Mouse (Mus musculus) neural tube, embryonic 11.5 days (tissue): ENCODE data around the gene Slc13a3. TPM values are rescaled to one million over a fixed set of nuclear protein-coding genes. Genes with fewer than 3 reads are reported as not detected.
A peak's percentile ranks its signal among the peaks of the same experiment; 100 is the strongest.

Experiments used
- ATAC-seq: fragments of 200-750 bp; cut with Nextera tagmentation; 2 replicates; pipeline ENCODE4 v1.8.0; 2017; ENCODE audit warnings: moderate number of reproducible peaks, mild to moderate bottlenecking, moderate TSS enrichment, moderate library complexity; ENCODE audit not compliant: insufficient read depth, low FRiP score, low TSS enrichment
- DNase-seq: peaks from one replicate; pipeline ENCODE4 v3.0.0-alpha.2; 2015; ENCODE audit warnings: low spot score
- H3K27ac ChIP-seq: fragments of 300-500 bp; sonication (generic); 2 replicates; pipeline ENCODE4 v1.5.1; 2014; ENCODE audit warnings: low read depth, mild to moderate bottlenecking, low read length
- H3K27me3 ChIP-seq: fragments of 300-500 bp; sonication (generic); 2 replicates; pipeline ENCODE4 v1.6.1; 2014; ENCODE audit warnings: mild to moderate bottlenecking, low read length, mixed read lengths; ENCODE audit not compliant: control insufficient read depth, insufficient read depth
- H3K36me3 ChIP-seq: fragments of 300-500 bp; sonication (generic); 2 replicates; pipeline ENCODE4 v1.6.1; 2014; ENCODE audit warnings: mild to moderate bottlenecking, low read length, moderate library complexity, mixed read lengths; ENCODE audit not compliant: control insufficient read depth, insufficient read depth
- H3K4me1 ChIP-seq: fragments of 300-500 bp; sonication (generic); 2 replicates; pipeline ENCODE4 v1.6.1; 2014; ENCODE audit warnings: low read length, mixed read lengths; ENCODE audit not compliant: control insufficient read depth, insufficient read depth
- H3K4me2 ChIP-seq: fragments of 300-500 bp; sonication (generic); 2 replicates; pipeline ENCODE4 v1.6.1; 2014; ENCODE audit warnings: low read depth, mild to moderate bottlenecking, moderate library complexity
- H3K4me3 ChIP-seq: fragments of 300-500 bp; sonication (generic); 2 replicates; pipeline ENCODE4 v1.5.1; 2014; ENCODE audit warnings: low read depth, low read length
- H3K9ac ChIP-seq: fragments of 300-500 bp; sonication (generic); 2 replicates; pipeline ENCODE4 v1.6.1; 2014; ENCODE audit warnings: mild to moderate bottlenecking, low read length
- H3K9me3 ChIP-seq: fragments of 300-500 bp; sonication (generic); 2 replicates; pipeline ENCODE4 v1.6.1; 2016; ENCODE audit warnings: low read length; ENCODE audit not compliant: control insufficient read depth
- WGBS: fragments of 180-500 bp; shearing (Covaris S2); extraction: QIAGEN DNeasy Blood & Tissue Kit; methylation state at CpG from one replicate; pipeline ENCODE4 v1.1.7; 2014; 5-methylcytosine and 5-hydroxymethylcytosine counted together
- polyA plus RNA-seq: library from polyadenylated mRNA; unstranded; fragments of >200 nt; fragmentation: Nextera tagmentation; extraction: Ambion mirVana; gene quantifications from 2 replicates; pipeline ENCODE4 v1.2.1, GENCODE M21; 2014

Gene Slc13a3
- polyA plus RNA-seq, 1 experiment from 2014 or later: 0.23 TPM

DNA sequence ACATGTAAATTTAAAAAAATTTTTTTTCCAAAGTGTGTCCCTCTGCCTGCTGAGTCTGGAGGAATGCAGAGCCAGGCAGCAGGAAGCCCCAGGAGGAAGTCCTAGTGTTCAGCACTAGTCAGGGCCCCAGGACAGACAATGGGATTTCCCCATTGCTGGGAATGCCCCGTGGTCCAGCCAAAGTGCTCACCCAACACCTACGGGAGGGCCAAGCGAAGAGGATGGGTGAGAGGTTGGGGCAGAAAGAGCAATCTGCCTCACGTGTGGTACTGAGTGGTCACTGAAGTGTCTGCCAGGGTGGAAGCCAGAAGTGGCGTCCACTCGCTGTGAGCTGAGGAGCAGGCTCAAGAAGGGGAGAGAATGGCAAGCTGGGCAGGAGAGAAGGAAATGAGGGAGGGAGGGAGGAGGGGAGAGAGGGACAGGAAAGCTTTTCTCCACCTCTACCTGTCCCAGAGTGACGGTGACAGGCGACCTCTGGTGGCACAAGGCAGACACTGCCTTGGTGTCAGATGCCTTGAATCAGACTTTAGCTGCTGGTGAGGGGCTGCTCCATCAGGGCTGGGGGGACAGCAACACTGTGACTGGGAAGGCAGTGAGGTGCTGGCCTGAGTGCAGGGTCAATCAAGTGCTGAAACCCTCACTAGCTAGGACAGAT is 14.0 kb upstream of the Slc13a3 start:
- ATAC-seq (no peak), DNase-seq (peak; percentile 60)
- Histone ChIP-seq H3K27me3 (no peaks in the 10 kb centered on the region), H3K4me2 (no peak overlapping the region), H3K36me3 (peaks cover 8% of the 10 kb centered on the region), H3K4me3 (no peak overlapping the region), H3K9me3 (no peaks in the 10 kb centered on the region), H3K4me1 (no peaks in the 10 kb centered on the region), H3K27ac (no peak overlapping the region), H3K9ac (no peak overlapping the region)
- 31% methylated on average over 8 of the region's 8 CpGs for WGBS

DNA sequence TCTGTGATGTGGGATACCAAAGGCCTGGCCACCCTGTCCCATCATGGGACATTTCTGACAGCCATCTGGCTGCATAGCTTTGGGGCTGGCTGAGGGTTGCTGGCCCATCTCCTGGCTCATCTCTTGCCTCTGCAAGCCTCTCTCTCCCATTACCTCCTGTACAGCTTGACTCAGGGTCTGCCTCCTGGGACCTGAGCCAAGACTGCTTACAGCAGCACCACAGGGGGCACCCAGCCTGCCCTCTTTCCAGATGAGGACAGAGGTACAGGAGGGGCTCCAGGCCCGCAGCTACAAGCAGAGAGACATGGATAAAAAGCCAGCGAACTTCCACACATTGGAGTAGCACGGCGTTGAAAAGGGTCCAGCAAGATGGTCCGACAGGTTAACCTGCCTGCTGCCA is 13.4 kb upstream of the Slc13a3 start:
- peaks cover 8% of the 10 kb centered on the region for H3K36me3 ChIP-seq
- no peak for DNase-seq
- 80% methylated on average over 5 of the region's 5 CpGs for WGBS
- ATAC-seq: no peak
- H3K4me1 ChIP-seq: no peaks in the 10 kb centered on the region
- H3K4me3 ChIP-seq: no peak overlapping the region
- H3K4me2 ChIP-seq: no peak overlapping the region
- H3K9me3 ChIP-seq: no peaks in the 10 kb centered on the region
- H3K27me3 ChIP-seq: no peaks in the 10 kb centered on the region
- no peak overlapping the region for H3K9ac ChIP-seq
- no peak overlapping the region for H3K27ac ChIP-seq

DNA sequence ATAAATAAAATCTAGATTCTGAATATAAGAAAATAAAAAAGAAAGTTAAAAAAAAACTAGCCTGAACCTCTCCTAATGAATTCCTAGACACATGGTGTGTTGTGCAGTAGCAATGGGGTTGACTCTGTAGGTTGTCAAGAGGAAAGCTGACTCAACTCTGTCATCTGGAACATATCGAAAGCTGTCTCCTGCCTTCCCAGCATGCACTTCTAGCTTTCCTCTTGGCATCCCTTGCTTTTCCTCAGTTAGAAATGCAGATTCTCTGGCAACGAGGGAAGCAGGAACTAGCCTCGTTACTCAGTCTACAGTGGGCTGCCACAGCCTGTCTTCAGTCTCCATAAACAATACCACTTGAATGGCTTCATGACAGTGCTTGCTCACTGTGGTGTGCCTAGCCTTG is 12.8 kb upstream of the Slc13a3 start:
- Histone ChIP-seq H3K9me3 (no peaks in the 10 kb centered on the region), H3K4me1 (no peaks in the 10 kb centered on the region), H3K36me3 (peaks cover 7% of the 10 kb centered on the region), H3K27me3 (no peaks in the 10 kb centered on the region), H3K4me3 (no peak overlapping the region), H3K9ac (no peak overlapping the region), H3K4me2 (no peak overlapping the region), H3K27ac (no peak overlapping the region)
- ATAC-seq (no peak), DNase-seq (no peak)
- 72% methylated on average over 3 of the region's 3 CpGs for WGBS

DNA sequence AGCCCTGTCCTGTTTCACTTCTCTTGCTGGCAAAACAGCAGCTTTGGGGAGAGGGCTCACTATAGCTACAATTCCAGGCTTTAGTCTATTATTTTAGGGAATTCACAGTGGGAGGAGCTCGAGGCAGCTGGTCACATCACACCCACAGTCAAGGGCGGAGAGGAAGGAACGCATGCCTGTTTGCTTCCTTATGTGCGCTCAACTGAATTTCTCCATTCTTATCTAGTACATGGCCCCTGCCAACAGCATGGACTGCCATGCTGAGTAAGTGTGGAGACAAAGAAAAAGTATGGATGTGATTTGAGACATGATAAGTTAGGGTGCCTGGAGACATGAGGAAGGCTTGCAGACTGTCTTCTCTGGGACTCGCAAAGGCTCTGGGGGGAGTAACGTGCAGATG is 11.1 kb upstream of the Slc13a3 start:
- Histone ChIP-seq H3K36me3 (no peaks in the 10 kb centered on the region; the same call in 1 of the 2 replicates), H3K27ac (no peak overlapping the region), H3K27me3 (no peaks in the 10 kb centered on the region), H3K9me3 (no peaks in the 10 kb centered on the region), H3K4me2 (no peak overlapping the region), H3K4me3 (no peak overlapping the region), H3K9ac (no peak overlapping the region), H3K4me1 (no peaks in the 10 kb centered on the region)
- ATAC-seq (no peak), DNase-seq (no peak)
- 64% methylated on average over 6 of the region's 6 CpGs for WGBS

DNA sequence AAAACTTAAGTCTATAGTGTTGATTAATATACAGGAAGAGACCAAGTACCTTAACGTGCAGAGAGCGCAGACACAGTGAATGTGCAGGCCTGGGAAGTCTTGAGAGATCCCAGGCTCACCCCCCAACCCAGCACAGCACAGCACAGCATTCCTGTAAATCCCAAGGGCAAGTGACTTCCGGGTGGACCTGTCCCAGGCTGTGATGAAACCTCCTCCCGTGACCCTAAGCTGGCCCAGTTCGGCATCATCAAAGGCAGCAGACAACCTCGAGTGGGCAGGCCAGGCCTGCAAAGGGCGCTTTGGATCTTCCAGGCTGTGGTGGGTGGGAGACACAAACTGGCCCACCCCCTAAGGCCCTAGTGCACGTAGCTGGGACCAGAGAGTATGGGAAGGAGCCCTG is 9.0 kb upstream of the Slc13a3 start:
- Histone ChIP-seq H3K36me3 (no peaks in the 10 kb centered on the region), H3K27me3 (no peaks in the 10 kb centered on the region), H3K9me3 (no peaks in the 10 kb centered on the region), H3K4me1 (no peaks in the 10 kb centered on the region), H3K4me2 (no peak overlapping the region), H3K4me3 (no peak overlapping the region), H3K27ac (no peak overlapping the region), H3K9ac (no peak overlapping the region)
- DNase-seq (no peak), ATAC-seq (no peak)
- 64% methylated on average over 8 of the region's 8 CpGs for WGBS

DNA sequence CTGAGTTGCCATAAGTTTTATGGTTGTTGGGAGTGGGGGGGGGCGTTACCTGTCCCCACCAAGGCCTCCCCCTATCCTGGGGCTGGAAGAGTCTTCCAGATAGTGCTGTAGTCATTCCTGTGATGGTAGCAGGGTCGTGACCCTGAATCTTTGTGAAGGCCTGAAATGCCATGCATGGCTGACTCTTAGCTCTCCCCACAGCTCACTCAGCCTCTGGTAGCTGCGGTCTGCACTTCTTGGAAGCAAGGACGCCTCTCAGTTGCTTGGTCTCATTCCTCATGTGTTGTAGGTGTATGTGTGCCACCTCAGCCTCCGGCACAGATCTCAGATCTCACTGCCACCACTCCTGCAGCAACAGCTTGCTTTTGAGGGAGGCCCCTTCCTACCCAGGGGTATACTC is 2.8 kb upstream of the Slc13a3 start:
- no peaks in the 10 kb centered on the region for H3K36me3 ChIP-seq
- 57% methylated on average over 5 of the region's 5 CpGs for WGBS
- no peak overlapping the region for H3K4me2 ChIP-seq
- ATAC-seq: no peak
- H3K27ac ChIP-seq: no peak overlapping the region
- no peak for DNase-seq
- H3K9me3 ChIP-seq: no peaks in the 10 kb centered on the region
- H3K9ac ChIP-seq: no peak overlapping the region
- 0 out of 2 replicates have a peak, but pooled peaks cover 6% of the 10 kb centered on the region for H3K4me1 ChIP-seq
- no peak overlapping the region for H3K4me3 ChIP-seq
- H3K27me3 ChIP-seq: peaks cover 19% of the 10 kb centered on the region

DNA sequence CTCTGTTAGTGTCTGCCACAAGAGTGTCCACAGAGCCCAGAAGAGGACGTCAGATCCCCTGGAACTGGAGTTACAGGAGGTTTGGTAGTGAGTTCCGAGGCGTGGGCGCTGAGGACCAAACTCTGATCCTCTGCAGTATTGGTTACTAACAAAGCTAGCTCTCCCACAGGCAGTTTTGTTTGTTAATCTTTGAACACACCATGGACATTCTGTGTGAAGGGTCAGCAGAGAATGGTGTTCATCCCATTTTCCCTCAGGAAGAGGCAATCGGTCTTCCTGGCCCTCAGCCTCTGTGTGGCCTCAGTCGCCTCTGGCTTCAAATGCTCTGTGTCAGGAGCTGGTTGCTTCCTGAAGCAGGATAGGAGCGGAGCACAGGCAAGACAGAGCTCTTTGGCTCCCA is 2.4 kb upstream of the Slc13a3 start:
- Histone ChIP-seq H3K27me3 (peaks cover 19% of the 10 kb centered on the region), H3K9me3 (no peaks in the 10 kb centered on the region), H3K4me3 (no peak overlapping the region), H3K36me3 (no peaks in the 10 kb centered on the region), H3K9ac (no peak overlapping the region), H3K4me1 (0 out of 2 replicates have a peak, but pooled peaks cover 6% of the 10 kb centered on the region), H3K4me2 (no peak overlapping the region), H3K27ac (no peak overlapping the region)
- DNase-seq (no peak), ATAC-seq (no peak)
- WGBS: 75% methylated on average over 7 of the region's 7 CpGs

DNA sequence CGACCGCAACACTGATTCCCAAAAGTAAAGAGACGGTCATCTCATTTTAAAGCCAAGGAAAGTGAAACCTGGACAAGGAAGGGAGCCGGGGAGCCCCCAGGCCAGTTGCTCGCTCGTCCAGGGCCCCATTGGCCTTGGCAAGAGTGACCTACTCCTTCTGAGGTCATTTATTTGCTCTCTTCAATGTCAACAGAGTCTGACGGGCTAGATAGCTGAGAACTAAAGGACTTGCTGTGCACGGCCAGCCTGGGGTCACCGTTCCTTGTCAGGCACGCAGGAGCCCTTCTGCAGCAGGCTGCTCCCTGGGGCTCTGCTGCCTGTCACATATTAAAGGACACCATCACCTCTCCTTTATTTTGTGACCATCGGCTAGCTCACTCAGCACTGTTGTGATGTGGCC is 1.1 kb downstream of the Slc13a3 start:
- DNase-seq: no peak
- peaks cover 19% of the 10 kb centered on the region for H3K27me3 ChIP-seq
- WGBS: 77% methylated on average over 11 of the region's 11 CpGs

DNA sequence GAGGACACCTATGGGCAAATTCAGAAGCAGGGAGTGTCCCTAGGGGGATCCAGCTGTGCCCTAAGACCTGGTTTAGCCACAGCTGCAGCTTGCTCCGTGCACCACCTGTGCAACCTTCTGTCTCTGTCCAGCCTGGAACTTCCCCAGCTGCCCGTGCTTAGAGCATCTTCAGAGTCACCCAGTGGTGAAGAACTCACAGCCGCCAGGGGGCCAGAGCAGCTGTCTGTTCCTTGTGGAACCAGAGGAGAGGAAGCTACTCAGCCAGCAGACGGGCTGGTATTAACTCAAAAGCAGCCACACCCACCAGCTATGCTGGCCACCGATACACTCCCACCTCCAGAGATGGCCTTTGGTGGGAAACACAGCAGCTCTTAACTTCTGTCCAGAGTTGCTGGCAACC is 2.9 kb downstream of the Slc13a3 start:
- ATAC-seq: no peak
- Histone ChIP-seq H3K9ac (no peak overlapping the region), H3K27me3 (peaks cover 19% of the 10 kb centered on the region), H3K4me2 (no peak overlapping the region), H3K4me3 (no peak overlapping the region), H3K4me1 (0 out of 2 replicates have a peak, but pooled peaks cover 6% of the 10 kb centered on the region), H3K9me3 (no peaks in the 10 kb centered on the region), H3K27ac (no peak overlapping the region), H3K36me3 (no peaks in the 10 kb centered on the region)
- no peak for DNase-seq
- 35% methylated on average over 5 of the region's 5 CpGs for WGBS

More for the DNA sequence above, 1.1 kb downstream of the Slc13a3 start:
- Histone ChIP-seq H3K27ac (no peak overlapping the region), H3K36me3 (no peaks in the 10 kb centered on the region), H3K4me1 (0 out of 2 replicates have a peak, but pooled peaks cover 6% of the 10 kb centered on the region), H3K9ac (no peak overlapping the region), H3K4me3 (no peak overlapping the region), H3K4me2 (no peak overlapping the region), H3K9me3 (no peaks in the 10 kb centered on the region)
- no peak for ATAC-seq
